Mouse (Mus musculus) cortical plate, adult 2 months (tissue): ENCODE measurements around the gene Abcg1.

Experiments
- CTCF ChIP-seq: fragments of 200-500 bp; IDR thresholded peaks from 2 replicates; pipeline ENCODE4 v1.5.1; 2011; ENCODE audit warnings: mild to moderate bottlenecking, control low read depth, low read length; ENCODE audit not compliant: insufficient read depth; ENCODE audit errors: extremely low read depth
- POLR2A ChIP-seq: fragments of 200-500 bp; IDR thresholded peaks from 2 replicates; pipeline ENCODE4 v1.6.1; 2011; ENCODE audit warnings: mild to moderate bottlenecking, low read length, control low read depth; ENCODE audit not compliant: insufficient read depth; ENCODE audit errors: extremely low read depth

DNA sequence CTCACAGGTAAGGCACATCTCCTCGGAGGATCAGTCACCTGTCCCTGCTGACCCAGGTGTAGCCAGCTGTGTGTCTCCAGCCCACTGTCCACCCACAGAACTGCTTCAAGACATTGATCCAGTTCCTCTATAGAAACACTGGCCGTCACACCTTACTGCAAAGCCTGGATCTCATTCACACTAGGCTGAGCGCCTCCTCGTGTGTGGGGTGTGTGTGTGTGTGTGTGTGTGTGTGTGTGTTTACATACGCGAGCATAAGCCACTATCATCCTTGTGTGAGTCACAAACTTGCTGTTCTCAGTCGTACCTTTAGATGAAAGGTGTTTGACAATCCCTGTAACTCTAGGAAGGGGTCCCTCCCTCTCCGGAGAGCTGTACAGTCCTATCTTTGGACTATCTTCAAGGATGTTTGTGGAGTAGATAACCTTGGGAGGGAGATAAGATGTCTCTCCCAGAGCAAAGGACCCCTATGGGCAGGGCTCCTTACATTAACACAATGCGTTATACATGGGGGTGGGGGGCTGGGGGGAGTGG, 95.6 kb downstream of the Abcg1 start:
- TF ChIP-seq POLR2A (no peak), CTCF (no peak)
